Mouse (Mus musculus) brain, embryonic 14.5 days (tissue): ENCODE measurements around the gene Zfp280c. TPM values are rescaled to one million over a fixed set of nuclear protein-coding genes. Genes with fewer than 3 reads are reported as not detected.

Source experiments
- DNase-seq: peaks from one replicate; pipeline ENCODE4 v3.0.0-alpha.2; 2011; ENCODE audit warnings: low read depth
- CTCF ChIP-seq: fragments of 200-500 bp; IDR thresholded peaks from 2 replicates; pipeline ENCODE4 v1.5.1; 2012; ENCODE audit warnings: inconsistent platforms, mild to moderate bottlenecking, moderate library complexity, borderline replicate concordance; ENCODE audit not compliant: insufficient read depth, insufficient read length; ENCODE audit errors: extremely low read depth
- POLR2A ChIP-seq: fragments of 200-500 bp; IDR thresholded peaks from 2 replicates; pipeline ENCODE4 v1.6.1; 2012; ENCODE audit warnings: mild to moderate bottlenecking, inconsistent platforms, borderline replicate concordance; ENCODE audit not compliant: poor library complexity, insufficient read depth, insufficient read length, severe bottlenecking; ENCODE audit errors: extremely low read depth
- polyA plus RNA-seq: library from polyadenylated mRNA; depleted of rRNA; stranded (reverse); fragments of >200 nt; gene quantifications from 2 replicates; pipeline ENCODE4 v1.2.3, GENCODE M21; 2012; rRNA removed

The Zfp280c gene
- 36.0 and 45.5 TPM in 2 replicates for polyA plus RNA-seq

DNA sequence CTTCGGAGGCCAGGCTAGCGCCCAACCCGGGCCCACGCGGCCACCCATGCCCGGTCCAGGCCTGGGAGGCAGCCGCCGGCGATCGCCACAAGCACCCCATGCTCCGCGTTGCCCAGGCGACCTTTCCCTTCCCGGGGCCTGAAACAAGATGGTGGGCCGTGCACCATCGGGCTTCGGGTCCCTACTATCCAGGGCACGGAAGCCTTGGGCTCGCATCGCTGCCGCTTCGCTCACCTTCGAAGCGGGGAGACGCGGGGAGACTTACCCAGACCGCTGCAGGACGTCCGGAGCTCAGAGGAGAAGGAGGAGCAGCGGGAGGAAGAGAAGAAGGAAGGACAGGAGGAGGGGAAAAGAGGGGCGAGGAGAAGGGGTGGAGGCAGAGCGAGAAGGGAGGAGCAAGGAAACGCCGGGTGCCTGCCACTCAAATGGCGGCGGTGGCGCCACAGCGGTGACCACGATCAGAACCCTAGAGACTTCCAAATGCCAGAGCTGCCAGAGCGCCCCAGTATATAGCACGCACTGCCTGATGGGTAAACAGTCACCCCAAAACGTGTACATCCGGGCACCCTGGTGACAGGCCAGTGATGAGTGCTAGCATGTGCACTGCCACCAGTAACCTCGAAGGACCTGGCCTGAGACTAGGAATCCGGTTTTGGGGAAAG is at the start of gene Zfp280c:
Gene Zfp280c (minus strand): TSS at position 406 of the 662 bp plus-strand sequence.
- peak; percentile 86 for DNase-seq
- peak; percentile 10; the same call in 1 of the 2 replicates for TF ChIP-seq POLR2A
- no peak for TF ChIP-seq CTCF

DNA sequence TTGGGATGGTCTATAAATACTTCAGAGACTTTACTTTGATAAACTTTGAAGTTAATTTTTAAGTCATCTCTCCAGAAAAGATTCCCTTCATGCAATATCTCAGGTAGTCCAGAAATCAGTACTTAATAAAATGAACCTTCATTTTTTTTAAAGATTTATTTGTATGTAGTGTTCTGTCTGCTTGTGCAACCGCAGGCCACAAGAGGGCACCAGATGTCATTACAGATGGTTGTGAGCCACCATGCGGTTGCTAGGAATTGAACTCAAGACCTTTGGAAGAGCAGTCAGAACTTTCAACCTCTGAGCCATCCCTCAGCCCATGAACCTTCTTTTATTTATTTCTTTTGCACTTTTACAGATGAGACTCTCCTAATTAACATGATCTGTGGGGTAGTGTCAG is 42.7 kb upstream of the Zfp280c start:
- no peak for TF ChIP-seq POLR2A
- TF ChIP-seq CTCF, result peak; percentile 7; the same call in 1 of the 2 replicates
- peak; percentile 0 for DNase-seq

DNA sequence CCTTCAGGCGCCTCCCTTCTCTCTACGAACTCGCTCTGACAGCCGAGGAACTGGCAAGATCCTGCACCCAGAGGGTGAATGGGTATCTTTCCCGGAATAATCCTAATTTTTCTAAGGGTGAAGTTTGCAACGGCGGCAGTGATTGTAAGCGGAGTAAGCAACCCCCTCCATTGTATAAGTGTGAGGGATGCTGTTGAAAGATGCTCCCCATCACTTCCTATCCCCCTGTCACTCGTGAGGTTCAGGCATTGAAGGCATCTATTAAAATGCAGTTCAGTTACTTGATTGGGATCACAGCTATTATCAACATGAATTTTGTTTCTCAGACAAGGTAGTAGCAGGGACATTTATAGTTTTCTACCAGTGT is 29.7 kb upstream of the Zfp280c start:
- no peak for TF ChIP-seq POLR2A
- TF ChIP-seq CTCF, result no peak
- no peak for DNase-seq

DNA sequence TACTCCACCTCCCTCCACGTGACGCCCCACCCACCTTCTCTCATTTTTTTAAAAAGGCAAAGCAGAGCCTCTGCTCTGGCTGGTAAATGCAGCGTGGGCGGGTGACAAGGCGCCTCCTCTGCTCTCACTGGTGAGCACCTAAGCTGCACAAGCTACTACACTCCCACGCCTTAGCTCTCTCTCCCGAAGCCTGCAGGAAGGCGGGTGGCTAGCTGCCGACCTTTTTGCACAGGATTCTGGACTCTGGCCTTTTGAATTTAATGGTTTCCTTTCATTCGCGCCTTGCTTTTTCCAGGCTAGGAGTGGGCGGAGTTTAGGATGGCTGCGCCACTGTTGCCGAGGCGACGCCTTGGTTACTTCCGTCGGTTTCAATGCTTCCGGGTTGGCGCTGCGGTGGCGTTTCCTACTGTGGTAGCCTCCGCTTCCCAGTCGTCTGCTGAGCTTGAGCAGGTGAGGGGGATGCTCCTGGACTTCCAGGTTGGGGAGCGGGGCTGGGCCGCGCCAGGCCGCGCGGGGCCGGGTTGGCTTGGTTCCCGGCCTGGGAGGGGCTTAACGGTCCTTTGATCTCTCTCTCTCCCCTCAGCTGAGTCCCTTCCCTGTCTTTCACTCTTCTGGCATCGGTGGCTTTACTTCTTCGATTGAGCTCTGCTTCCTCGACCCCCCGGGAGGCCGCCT is 29.2 kb upstream of the Zfp280c start, which contains the start of gene Slc25a14:
Gene Slc25a14 (plus strand): TSS at position 35 of the 675 bp plus-strand sequence.
- DNase-seq, result peak; percentile 94
- TF ChIP-seq POLR2A (0 out of 2 replicates have a peak, but pooled peaks have one; percentile 9), CTCF (no peak)

DNA sequence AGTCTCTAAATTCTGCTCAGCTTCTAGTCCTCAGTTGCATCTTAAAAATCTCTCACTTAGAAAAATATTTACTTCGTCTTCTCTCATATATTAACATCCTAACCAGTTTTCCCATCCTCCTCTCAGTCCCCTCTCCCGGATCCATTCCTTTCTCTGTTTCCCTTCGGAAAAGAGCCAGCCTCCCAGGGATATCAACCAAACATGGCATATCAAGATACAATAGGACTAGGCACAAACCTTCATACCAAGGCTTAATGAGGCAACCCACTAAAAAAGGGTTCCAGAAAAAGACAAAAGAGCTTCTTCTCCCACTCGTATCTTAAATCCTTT is 28.7 kb upstream of the Zfp280c start:
- TF ChIP-seq CTCF (no peak), POLR2A (no peak)
- no peak for DNase-seq

DNA sequence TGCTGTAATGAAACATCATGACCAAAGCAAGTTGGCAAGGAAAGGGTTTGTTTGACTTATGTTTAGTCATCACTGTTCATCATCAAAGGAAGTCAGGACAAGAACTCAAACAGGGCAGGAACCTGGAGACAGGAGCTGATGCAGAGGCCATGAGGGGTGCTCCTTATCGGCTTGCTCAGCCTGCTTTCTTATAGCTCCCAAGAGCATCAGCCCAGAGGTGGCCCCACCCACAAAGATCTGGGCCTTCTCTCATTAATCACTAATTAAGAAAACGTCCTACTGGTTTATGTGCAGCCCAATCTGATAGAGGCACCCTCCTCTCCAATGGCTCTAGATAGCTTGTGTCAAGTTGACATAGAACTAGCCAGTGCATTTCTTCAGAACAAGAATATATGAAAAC is 10.6 kb upstream of the Zfp280c start:
- TF ChIP-seq POLR2A (no peak), CTCF (no peak)
- no peak for DNase-seq

DNA sequence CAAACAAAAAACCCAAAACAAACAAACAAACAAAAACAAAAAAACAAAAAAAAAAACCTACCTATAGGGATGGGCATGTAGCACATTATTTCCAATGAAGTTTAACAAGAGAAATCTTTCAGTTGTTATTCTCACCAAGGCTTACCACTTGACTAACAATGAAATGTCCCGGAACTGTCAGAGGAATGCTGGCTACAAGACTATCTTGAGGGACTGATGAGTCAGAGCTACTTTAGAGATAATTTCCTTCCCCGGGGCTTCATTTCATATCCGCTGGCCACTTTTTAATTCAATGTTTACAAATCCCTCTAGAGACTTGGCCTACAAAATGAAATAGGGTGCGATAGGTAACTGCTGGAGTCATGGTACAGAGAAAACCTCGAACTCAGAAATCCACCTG is 2.6 kb upstream of the Zfp280c start:
- DNase-seq, result no peak
- TF ChIP-seq CTCF, result no peak
- TF ChIP-seq POLR2A, result no peak

DNA sequence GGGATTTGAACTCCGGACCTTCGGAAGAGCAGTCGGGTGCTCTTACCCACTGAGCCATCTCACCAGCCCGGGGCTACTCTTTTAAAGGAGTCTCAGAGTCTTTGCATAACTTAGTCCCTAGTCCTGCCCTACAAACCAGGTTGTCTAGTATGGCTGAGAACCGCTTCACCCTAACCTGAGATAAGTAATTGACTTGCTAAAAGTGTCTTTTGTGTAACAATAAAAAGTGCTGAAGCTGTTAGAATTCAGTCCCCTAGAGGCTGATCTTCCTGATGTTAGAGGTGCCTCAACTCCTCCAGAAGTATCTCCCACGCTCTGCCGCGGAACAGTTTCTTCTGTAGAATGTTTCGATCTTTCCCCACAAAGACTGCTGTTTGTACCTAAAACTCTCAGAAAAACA is 1.7 kb upstream of the Zfp280c start:
- DNase-seq, result no peak
- no peak for TF ChIP-seq CTCF
- TF ChIP-seq POLR2A, result no peak

DNA sequence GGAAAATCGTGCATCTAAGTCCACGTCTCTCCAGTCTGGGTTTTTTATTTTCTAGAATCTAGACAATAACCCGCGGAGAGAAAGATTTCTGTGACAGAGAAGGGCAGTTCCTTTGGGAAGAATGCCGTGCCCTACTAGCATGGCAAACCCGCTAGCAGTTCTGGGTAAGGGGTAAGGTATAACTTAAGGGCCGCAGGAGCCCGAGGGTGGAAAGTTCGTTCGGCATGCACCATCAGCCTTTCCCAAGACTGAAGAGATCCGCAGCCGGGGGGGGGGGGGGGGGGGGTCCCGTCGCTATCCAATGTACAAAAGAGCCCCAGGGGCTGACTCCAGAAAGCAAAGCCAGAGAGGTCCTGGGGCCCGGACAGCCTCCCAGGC is 594 bp downstream of the Zfp280c start:
- no peak for DNase-seq

DNA sequence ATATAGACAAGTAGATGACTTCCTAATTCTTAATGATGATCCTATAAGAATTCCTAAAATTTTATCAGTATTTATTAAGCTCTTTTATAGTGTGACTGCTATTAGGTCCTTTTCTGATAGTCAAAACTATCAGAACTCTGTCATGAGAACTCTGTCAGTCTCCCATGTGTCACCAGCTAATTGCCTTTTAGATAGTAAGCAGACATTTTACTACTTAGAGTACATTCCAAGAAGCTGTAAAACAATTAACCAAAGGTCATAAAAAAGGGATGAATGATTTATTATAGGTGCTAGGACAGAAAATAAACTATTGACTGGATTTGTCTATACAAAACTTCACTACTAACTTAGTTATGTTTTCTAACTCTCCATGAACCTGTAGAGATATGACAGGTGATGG is 11.0 kb downstream of the Zfp280c start:
- TF ChIP-seq POLR2A (no peak), CTCF (no peak)
- no peak for DNase-seq

More for the DNA sequence above, 594 bp downstream of the Zfp280c start:
- TF ChIP-seq CTCF (no peak), POLR2A (no peak)

DNA sequence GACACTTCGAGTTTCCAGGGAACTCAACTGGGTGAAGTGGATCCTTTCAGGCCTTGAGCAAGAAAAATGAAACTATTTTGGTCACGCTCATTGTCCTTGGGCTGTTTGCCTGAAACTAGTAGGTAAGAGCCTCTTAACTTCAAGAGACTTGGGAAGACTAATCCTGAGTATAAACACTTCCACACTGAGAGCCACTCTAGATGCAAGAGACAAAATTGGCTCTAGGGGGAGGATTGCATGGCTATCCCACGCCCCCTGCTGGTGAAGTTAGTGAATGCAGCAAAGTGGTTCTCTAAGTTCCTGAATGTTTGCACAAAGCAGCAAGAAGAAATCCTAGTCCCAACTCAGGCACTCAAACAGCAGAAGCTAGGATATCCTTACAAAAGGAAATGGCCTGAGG is 62.1 kb downstream of the Zfp280c start:
- DNase-seq, result peak; percentile 84

DNA sequence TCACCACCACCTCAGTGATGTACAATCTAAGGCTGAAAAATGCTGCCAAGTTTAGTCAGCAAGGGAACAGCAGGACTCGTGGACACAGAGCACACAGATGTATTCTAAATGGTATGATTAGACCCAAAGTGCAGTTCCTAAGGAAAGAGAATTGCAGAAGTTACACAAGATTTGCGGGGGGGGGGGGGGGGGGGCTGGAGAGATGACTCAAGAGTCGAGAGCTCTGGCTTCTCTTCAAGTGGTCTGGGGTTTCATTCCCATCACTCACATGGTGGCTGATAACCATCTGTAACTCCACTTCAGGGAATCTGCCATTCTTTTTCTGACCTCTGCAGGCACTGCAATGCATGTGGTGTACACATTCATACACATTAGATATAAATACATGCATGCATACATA is 67.9 kb downstream of the Zfp280c start:
- TF ChIP-seq POLR2A (no peak), CTCF (no peak)
- no peak for DNase-seq

More for the DNA sequence above, 62.1 kb downstream of the Zfp280c start:
- TF ChIP-seq POLR2A (no peak), CTCF (peak; percentile 78; the same call in 1 of the 2 replicates)
